Mouse (Mus musculus): ENCODE results near the gene Stoml1.

Gene Stoml1

DNA sequence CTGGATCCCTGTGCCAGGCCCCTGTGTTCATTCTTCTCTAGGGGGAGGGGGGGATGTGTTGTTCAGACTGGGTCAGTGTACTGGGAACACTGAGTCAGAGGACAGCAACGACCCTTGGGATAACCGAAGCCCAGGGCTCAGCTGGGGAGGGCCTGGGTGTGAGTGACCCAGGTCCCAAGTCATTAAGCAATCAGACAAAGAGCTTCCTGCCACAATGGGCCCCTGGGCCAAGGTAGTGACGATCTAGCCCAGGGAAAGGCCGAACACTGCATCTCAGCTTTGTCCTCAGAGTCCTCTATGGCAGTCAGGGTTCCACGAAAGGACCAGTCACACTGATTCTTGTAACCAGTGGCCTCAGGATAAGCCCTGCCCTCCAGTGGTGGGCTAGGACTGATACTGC is 50.2 kb downstream of the Stoml1 start:
- TF ChIP-seq GATA4 (IDR thresholded peaks at IDR 0.05; ENCODE audit: insufficient replicate concordance, low read length) = no peak

DNA sequence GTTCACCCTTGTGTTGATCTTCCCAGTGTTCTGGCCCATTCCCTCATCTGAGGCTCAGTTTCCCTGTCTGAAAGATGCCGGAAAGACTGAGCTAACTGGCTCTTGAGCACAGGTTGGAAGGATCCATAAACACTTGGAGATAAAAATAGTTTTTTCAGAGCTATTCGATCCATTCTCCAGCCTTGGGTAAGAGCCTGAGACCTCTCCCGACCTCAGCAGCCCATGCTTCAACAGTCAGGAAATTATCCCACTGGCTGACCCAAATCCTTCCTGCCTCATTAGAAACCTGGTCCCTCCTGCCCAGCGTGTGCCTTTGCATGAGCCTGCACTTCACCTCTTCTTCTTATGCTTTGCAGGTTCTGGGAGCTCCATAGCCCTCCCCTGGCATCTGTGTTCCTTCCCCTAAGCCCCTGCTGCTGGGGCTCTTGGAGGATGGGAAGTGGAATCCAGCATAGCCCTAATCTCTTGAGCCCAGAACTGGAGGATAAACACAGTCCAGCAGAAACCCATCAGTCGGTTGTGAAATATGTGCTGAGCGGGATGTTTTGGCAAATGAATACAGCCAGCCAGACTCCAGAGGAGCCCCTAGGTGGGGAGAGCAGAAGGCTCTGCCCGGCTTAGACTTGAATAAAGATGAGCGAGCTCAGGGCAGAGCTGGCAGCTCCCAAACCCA is 50.8 kb downstream of the Stoml1 start:
- TF ChIP-seq GATA4 (IDR thresholded peaks at IDR 0.05; ENCODE audit: insufficient replicate concordance, low read length) = no peak

DNA sequence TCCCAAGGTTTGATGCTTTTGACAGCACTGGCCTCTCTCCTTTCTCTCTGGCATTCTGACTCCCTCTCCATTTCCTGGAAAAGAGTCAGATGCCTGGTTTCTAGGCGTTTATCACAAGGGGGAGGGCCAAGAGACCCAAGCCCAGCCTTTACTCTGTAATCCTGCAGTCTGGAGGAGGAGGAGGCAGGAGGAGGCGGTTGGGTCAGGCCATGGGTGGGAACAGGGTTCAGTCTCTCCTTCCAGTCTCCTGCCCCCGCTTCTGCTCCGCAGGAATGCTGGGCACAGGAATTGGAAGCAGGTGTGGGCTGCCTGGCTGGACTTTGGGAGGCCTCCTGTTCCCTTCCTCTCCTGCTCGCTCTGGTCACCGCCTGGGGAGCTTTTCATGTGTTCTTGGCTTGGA is 52.7 kb downstream of the Stoml1 start:
- TF ChIP-seq GATA4 (IDR thresholded peaks at IDR 0.05; ENCODE audit: insufficient replicate concordance, low read length) = no peak

DNA sequence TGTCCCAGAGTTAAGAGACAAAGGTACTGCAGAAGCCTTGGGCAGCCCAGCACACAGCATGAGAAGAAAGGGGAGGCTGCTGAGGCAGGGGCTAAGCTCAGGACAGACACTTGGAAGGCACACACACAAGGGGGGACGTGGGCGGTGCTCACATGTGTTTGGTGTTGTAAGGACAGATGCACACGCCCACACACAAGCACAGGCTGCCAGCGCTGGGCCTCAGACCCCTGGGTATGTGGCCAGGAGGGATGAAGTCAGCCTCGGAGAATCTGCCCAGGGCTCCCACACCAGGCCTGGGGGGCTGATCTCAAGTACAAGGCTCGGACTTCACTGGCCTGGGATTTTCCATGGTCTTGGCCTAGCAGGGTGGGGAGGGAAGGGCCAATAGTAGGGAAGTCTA is 55.4 kb downstream of the Stoml1 start:
- TF ChIP-seq GATA4 (IDR thresholded peaks at IDR 0.05; ENCODE audit: insufficient replicate concordance, low read length) = no peak

DNA sequence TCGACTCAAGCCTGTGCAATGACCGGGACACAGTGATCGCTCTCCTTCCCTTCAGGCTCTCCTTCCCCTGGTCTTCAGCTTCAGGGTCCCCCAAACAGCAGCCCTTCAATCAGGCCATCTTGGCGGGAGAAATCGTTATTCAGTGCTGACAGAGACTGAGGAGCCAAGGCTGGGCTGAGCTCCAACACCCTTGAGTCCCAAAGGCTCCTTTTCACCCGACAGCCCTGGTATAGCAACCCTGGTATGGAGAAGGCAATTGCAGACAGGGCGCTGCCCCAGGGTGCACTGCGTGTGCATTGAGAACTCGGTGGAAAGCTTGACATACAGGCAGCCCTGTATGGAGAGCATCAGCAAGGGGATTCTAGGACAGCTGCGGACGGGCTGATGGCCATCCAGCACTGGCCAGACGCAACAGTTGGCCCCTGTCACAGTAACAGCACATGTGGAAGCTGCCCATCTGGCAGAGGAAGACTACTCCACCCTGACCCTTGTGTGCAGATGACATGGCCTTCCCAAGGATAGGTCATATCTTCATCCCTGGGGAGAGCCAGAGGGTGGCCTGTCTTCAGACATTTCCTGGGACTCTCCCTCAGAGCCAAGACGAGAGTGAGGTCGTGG is 57.2 kb downstream of the Stoml1 start:
- no peak for TF ChIP-seq GATA4 (IDR thresholded peaks at IDR 0.05; ENCODE audit: insufficient replicate concordance, low read length)

DNA sequence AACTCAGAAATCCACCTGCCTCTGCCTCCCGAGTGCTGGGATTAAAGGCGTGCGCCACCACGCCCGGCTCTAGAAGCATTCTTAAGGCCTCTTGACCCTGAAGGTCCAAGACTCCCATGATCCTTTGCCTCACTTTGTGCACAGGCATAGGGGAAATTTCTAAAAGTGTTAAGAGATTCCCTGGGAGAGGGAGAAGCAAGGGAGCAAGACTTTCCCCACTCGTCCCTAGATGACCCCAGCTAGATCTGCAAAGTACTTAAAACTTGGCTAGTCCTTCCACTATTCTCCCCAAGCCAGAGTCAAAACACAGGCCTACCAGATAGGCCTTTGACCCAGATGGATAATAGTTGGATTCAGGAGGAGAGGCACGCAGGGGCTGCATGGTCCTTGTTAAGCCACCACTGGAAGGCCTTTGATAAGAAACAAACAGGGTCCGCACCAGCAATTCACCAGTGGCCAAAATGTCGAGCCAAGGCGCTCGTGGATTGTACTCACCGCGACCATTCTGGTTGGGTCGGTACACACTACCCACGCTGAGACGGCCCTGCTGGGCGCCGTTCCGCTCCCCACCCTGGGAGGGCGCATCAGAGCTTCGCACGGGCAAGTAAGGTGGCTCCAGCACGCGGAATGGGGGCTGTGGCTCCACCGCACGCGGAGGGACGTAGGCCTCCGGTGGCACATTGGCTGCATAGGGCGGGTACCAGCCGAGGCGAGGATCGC is 58.4 kb downstream of the Stoml1 start:
- TF ChIP-seq GATA4 (IDR thresholded peaks at IDR 0.05; ENCODE audit: insufficient replicate concordance, low read length) = no peak
